Mouse (Mus musculus) hindbrain, embryonic 13.5 days (tissue): ENCODE data around the gene Zdhhc7. TPM values are rescaled to one million over a fixed set of nuclear protein-coding genes. Genes with fewer than 3 reads are reported as not detected.

Experiments used
- ATAC-seq: fragments of 200-750 bp; cut with Nextera tagmentation; 2 replicates; pipeline ENCODE4 v1.8.0; 2017; ENCODE audit warnings: moderate TSS enrichment; ENCODE audit not compliant: low FRiP score
- H3K27ac ChIP-seq: fragments of 300-500 bp; sonication (generic); 2 replicates; pipeline ENCODE4 v1.5.1; 2015; ENCODE audit warnings: inconsistent platforms, mild to moderate bottlenecking, moderate library complexity
- H3K27me3 ChIP-seq: fragments of 300-500 bp; sonication (generic); 2 replicates; pipeline ENCODE4 v1.6.1; 2015; ENCODE audit warnings: mild to moderate bottlenecking, inconsistent platforms
- H3K36me3 ChIP-seq: fragments of 300-500 bp; sonication (generic); 2 replicates; pipeline ENCODE4 v1.6.1; 2015; ENCODE audit warnings: mild to moderate bottlenecking, inconsistent platforms
- H3K4me1 ChIP-seq: fragments of 300-500 bp; sonication (generic); replicated peaks from 2 replicates; pipeline ENCODE4 v1.6.1; 2015; ENCODE audit warnings: inconsistent platforms
- H3K4me2 ChIP-seq: fragments of 300-500 bp; sonication (generic); 2 replicates; pipeline ENCODE4 v1.6.1; 2015; ENCODE audit warnings: inconsistent platforms, mild to moderate bottlenecking, moderate library complexity
- H3K4me3 ChIP-seq: fragments of 300-500 bp; sonication (generic); 2 replicates; pipeline ENCODE4 v1.5.1; 2015; ENCODE audit warnings: mild to moderate bottlenecking, inconsistent platforms
- H3K9ac ChIP-seq: fragments of 300-500 bp; sonication (generic); 2 replicates; pipeline ENCODE4 v1.6.1; 2015; ENCODE audit warnings: mild to moderate bottlenecking, inconsistent platforms
- H3K9me3 ChIP-seq: fragments of 300-500 bp; sonication (generic); 2 replicates; pipeline ENCODE4 v1.6.1; 2016; ENCODE audit warnings: inconsistent platforms
- WGBS: fragments of 180-500 bp; shearing (Covaris S2); methylation state at CpG from one replicate; pipeline ENCODE4 v1.1.7; 2015; 5-methylcytosine and 5-hydroxymethylcytosine counted together
- polyA plus RNA-seq: library from polyadenylated mRNA; unstranded; fragments of >200 nt; fragmentation: Nextera tagmentation; extraction: Ambion mirVana; gene quantifications from 2 replicates; pipeline ENCODE4 v1.2.1, GENCODE M21; 2015

Gene Zdhhc7
- polyA plus RNA-seq, result 27.9 and 29.3 TPM in 2 replicates

DNA sequence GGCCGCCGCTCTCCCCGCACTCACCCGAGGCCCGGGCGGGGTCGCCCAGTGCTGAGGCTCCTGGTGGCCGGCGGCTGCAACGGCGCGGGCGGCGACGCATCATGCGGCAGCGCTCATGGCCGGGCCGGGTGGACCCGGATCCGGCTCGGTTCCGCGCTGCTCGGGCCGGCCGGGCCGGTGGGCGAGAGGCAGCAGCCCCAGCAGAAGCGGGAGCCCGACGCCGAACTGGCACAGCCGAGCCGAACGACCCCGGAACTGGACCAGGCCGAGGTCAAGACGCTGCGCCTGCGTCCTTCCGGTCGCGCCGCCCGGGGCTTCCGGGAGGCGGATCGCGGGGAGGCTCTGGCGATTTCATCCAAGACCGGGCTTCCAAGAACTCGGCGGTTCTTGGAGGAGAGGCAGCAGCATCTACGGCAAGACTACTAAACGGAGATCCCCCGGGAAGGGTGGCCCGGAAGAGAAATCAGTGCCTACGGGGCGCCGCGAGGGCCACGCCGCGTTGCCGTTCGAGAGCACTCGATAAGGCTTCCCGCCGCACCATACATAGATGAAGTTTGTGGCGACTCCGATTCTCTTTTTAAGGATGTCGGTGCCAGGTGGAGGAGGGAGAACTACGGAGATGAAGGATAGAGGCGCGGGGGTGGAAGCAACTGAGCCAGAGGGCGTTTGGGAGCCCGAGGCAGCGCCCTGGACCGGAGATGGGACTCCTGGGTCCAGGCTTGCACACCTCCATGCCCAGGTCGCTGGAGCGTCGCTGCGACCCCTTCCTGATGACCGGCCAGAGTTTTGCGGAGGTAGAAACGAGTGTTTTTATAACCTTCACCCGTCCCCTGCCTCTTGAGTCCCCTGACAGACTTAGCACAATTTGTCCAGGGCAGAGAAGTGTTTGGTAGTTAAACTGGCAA lies at the start of gene Zdhhc7:
Gene Zdhhc7 (minus strand): TSS at position 415 of the 905 bp plus-strand sequence.
- Histone ChIP-seq H3K4me1 (peaks cover 47% of the 10 kb centered on the region), H3K4me2 (peak within 1 kb of the TSS; percentile 94), H3K9me3 (no peaks in the 10 kb centered on the region), H3K27ac (peak within 1 kb of the TSS; percentile 94), H3K4me3 (peak within 1 kb of the TSS; percentile 97), H3K9ac (peak within 1 kb of the TSS; percentile 96), H3K27me3 (no peaks in the 10 kb centered on the region), H3K36me3 (peaks cover 2% of the 10 kb centered on the region; the same call in 1 of the 2 replicates)
- peak; percentile 86 for ATAC-seq
- 0% methylated on average over 86 of the region's 88 CpGs for WGBS

- H3K4me1 ChIP-seq, result peaks cover 16% of the 10 kb centered on the region
- no peak for ATAC-seq
- H3K36me3 ChIP-seq, result peaks cover 49% of the 10 kb centered on the region
- H3K4me2 ChIP-seq, result no peak overlapping the region
- no peaks in the 10 kb centered on the region for H3K27me3 ChIP-seq
- H3K4me3 ChIP-seq, result no peak overlapping the region
- 71% methylated on average over 12 of the region's 12 CpGs for WGBS
- H3K9me3 ChIP-seq, result no peaks in the 10 kb centered on the region
- no peak overlapping the region for H3K27ac ChIP-seq
- no peak overlapping the region for H3K9ac ChIP-seq
Measured at GRCm38 (mm10) chr8:120150028-120150427, 48.7 kb upstream of the Zdhhc7 start.

- Histone ChIP-seq H3K4me3 (no peak overlapping the region), H3K36me3 (peaks cover 18% of the 10 kb centered on the region), H3K9me3 (no peaks in the 10 kb centered on the region), H3K9ac (no peak overlapping the region), H3K4me1 (peaks cover 18% of the 10 kb centered on the region), H3K4me2 (no peak overlapping the region), H3K27me3 (no peaks in the 10 kb centered on the region), H3K27ac (no peak overlapping the region)
- no peak for ATAC-seq
- WGBS, result 86% methylated on average over 1 of the region's 1 CpGs
Measured at GRCm38 (mm10) chr8:120146051-120146450, 44.8 kb upstream of the Zdhhc7 start.

DNA sequence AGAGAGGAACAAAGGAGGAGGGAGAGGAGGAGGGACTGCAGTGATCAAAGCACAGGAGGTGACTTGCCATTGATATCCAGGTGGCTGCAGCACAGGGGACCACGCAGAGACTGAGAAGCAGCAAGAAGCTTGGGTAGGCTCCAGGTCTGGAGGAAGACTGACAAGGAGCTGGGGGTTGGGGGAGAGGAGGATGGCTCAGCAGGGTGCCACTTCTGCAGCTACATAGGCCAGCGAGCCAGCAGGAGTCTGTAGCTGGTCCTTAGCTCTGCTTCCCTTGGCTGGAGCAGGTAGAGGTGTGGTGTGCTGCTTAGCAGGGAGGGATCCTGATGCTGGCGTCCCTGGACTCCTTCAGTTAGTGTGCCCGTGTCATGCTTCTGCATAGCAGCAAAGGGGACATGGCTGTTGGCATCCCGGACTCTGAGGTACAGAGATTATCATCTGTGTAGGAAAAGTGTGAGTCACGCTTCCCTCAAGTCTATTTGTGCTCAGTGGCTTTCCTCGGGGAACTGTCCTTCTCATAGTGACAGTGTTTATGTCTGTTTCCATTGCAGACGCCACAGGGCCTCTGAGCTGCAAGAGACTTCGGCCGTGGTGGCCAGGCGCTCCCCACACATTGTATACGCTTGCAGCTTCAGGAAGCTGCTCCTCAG lies 43.5 kb upstream of the Zdhhc7 start:
- Histone ChIP-seq H3K9ac (peak overlapping the region; percentile 40; the same call in 1 of the 2 replicates), H3K4me3 (no peak overlapping the region), H3K4me1 (peaks cover 18% of the 10 kb centered on the region), H3K36me3 (peaks cover 14% of the 10 kb centered on the region; the same call in 1 of the 2 replicates), H3K27me3 (no peaks in the 10 kb centered on the region), H3K9me3 (no peaks in the 10 kb centered on the region), H3K4me2 (no peak overlapping the region), H3K27ac (peak overlapping the region; percentile 81)
- WGBS, result 54% methylated on average over 12 of the region's 12 CpGs
- ATAC-seq, result peak; percentile 46; the same call in 1 of the 2 replicates

- no peaks in the 10 kb centered on the region for H3K9me3 ChIP-seq
- 59% methylated on average over 15 of the region's 15 CpGs for WGBS
- peak overlapping the region; percentile 40; the same call in 1 of the 2 replicates for H3K9ac ChIP-seq
- H3K4me1 ChIP-seq, result peaks cover 18% of the 10 kb centered on the region
- ATAC-seq, result peak; percentile 63
- H3K4me3 ChIP-seq, result no peak overlapping the region
- no peaks in the 10 kb centered on the region for H3K27me3 ChIP-seq
- no peak overlapping the region for H3K4me2 ChIP-seq
- peaks cover 14% of the 10 kb centered on the region; the same call in 1 of the 2 replicates for H3K36me3 ChIP-seq
- peak overlapping the region; percentile 81 for H3K27ac ChIP-seq
Measured at GRCm38 (mm10) chr8:120143911-120144651, 42.8 kb upstream of the Zdhhc7 start.

DNA sequence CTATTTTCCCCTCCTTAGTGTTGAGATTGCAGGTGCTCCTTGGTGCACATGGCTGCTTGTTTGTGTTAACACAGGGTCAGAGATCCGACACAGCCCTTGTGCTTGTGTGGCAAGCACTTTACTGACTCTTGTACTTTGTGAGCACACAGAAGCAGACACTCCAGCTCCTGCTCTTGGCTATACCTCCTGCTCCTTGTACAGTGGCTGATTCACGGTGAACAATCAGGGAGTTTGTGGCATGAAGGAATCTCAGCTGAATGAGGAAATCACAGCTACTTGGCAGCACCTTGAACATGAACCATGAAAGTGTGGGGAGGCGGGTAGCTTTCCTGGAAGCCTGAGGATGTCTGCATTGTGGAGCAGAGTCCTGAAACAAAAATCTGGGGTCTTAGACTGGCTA lies 39.5 kb upstream of the Zdhhc7 start:
- H3K4me1 ChIP-seq, result peaks cover 23% of the 10 kb centered on the region
- no peak overlapping the region for H3K9ac ChIP-seq
- no peaks in the 10 kb centered on the region for H3K9me3 ChIP-seq
- H3K27ac ChIP-seq, result no peak overlapping the region
- H3K27me3 ChIP-seq, result no peaks in the 10 kb centered on the region
- no peak overlapping the region for H3K4me2 ChIP-seq
- H3K4me3 ChIP-seq, result no peak overlapping the region
- peaks cover 4% of the 10 kb centered on the region; the same call in 1 of the 2 replicates for H3K36me3 ChIP-seq
- 76% methylated on average over 3 of the region's 3 CpGs for WGBS
- no peak for ATAC-seq

DNA sequence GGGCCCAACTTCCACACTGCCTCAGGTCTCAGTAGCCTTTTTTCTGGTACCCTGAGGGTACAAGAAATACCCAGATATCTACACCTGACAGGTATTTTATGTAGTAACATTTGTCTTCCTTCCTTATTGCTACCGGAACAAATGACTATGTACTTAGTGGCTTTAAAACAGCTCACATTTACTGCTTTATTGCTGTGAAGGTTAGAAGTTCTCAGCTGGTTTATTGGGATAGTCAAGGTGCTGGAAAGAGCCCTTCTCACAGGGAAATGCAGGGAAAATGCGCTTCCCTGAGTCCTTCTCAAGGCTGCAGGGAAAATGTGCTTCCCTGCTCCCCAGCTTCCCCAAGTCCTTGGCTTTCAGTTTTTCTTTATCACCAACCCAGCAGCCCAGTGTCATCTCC lies 37.7 kb upstream of the Zdhhc7 start:
- H3K9me3 ChIP-seq, result no peaks in the 10 kb centered on the region
- peaks cover 11% of the 10 kb centered on the region for H3K4me1 ChIP-seq
- H3K27me3 ChIP-seq, result no peaks in the 10 kb centered on the region
- no peak overlapping the region for H3K9ac ChIP-seq
- no peak overlapping the region for H3K4me3 ChIP-seq
- H3K4me2 ChIP-seq, result no peak overlapping the region
- H3K27ac ChIP-seq, result no peak overlapping the region
- ATAC-seq, result no peak
- WGBS, result 93% methylated on average over 2 of the region's 2 CpGs
- no peaks in the 10 kb centered on the region for H3K36me3 ChIP-seq

DNA sequence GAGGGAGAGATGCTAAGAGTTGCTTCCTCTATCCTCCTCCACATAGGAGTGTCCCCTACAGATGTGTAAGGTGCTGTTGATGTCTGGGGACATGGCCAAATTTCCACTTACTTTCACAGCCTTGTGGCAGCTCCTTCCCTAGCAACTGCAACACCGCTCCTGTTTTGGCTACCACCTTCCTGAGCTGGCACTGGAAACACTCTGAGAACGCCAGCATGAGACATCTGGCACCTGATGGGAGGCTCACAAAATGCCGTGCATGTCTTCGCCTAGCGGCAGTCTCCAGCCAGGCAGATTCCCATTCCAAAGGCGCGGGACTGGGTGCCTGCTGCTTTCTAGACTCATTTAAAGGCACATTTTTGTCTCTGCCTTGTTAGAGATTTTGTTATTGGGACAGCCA lies 35.3 kb upstream of the Zdhhc7 start:
- H3K4me2 ChIP-seq, result no peak overlapping the region
- no peak overlapping the region for H3K27ac ChIP-seq
- 61% methylated on average over 7 of the region's 7 CpGs for WGBS
- no peak overlapping the region for H3K4me3 ChIP-seq
- H3K36me3 ChIP-seq, result no peaks in the 10 kb centered on the region
- no peak overlapping the region for H3K9ac ChIP-seq
- no peak for ATAC-seq
- H3K9me3 ChIP-seq, result no peaks in the 10 kb centered on the region
- H3K27me3 ChIP-seq, result no peaks in the 10 kb centered on the region
- H3K4me1 ChIP-seq, result 0 out of 2 replicates have a peak, but pooled peaks cover 5% of the 10 kb centered on the region

- Histone ChIP-seq H3K4me2 (no peak overlapping the region), H3K9me3 (no peaks in the 10 kb centered on the region), H3K27me3 (no peaks in the 10 kb centered on the region), H3K4me1 (0 out of 2 replicates have a peak, but pooled peaks cover 5% of the 10 kb centered on the region), H3K9ac (no peak overlapping the region), H3K4me3 (no peak overlapping the region), H3K36me3 (no peaks in the 10 kb centered on the region), H3K27ac (no peak overlapping the region)
- WGBS, result 93% methylated on average over 7 of the region's 7 CpGs
- ATAC-seq, result no peak
Measured at GRCm38 (mm10) chr8:120135687-120136086, 34.4 kb upstream of the Zdhhc7 start.

DNA sequence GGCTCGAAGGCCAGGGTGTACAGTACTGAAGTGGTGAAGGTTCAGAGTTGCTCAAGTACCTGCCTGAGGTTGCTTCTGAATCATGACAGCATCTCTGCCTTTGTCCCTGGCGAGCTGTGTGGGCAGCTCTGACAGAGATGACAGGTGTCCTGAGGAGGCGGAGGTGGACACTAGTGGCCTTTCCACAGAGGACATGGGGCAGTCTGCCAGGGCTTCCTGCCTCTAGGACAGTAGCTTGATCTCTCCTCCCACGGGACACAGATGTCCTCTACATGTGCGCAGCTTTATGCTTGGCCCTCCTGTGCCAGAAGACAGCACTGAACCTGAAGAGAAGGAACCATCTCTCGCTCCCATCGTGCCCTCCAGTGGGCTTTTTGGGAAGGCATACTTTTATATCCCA lies 31.9 kb upstream of the Zdhhc7 start:
- Histone ChIP-seq H3K4me1 (peaks cover 17% of the 10 kb centered on the region), H3K4me2 (no peak overlapping the region), H3K27ac (no peak overlapping the region), H3K9me3 (no peaks in the 10 kb centered on the region), H3K36me3 (no peaks in the 10 kb centered on the region), H3K27me3 (no peaks in the 10 kb centered on the region), H3K9ac (no peak overlapping the region), H3K4me3 (no peak overlapping the region)
- no peak for ATAC-seq
- WGBS, result 89% methylated on average over 7 of the region's 7 CpGs

- Histone ChIP-seq H3K36me3 (no peaks in the 10 kb centered on the region), H3K4me1 (peaks cover 29% of the 10 kb centered on the region), H3K9me3 (no peaks in the 10 kb centered on the region), H3K4me3 (no peak overlapping the region), H3K27me3 (no peaks in the 10 kb centered on the region), H3K9ac (no peak overlapping the region), H3K27ac (no peak overlapping the region), H3K4me2 (no peak overlapping the region)
- ATAC-seq, result no peak
- 88% methylated on average over 8 of the region's 8 CpGs for WGBS
Measured at GRCm38 (mm10) chr8:120131158-120131557, 29.9 kb upstream of the Zdhhc7 start.

- H3K4me1 ChIP-seq, result peaks cover 44% of the 10 kb centered on the region
- no peaks in the 10 kb centered on the region for H3K36me3 ChIP-seq
- 45% methylated on average over 4 of the region's 4 CpGs for WGBS
- no peak overlapping the region for H3K4me2 ChIP-seq
- no peak overlapping the region for H3K4me3 ChIP-seq
- peak overlapping the region; percentile 13; the same call in 1 of the 2 replicates for H3K9ac ChIP-seq
- peak overlapping the region; percentile 9; the same call in 1 of the 2 replicates for H3K27ac ChIP-seq
- no peak for ATAC-seq
- no peaks in the 10 kb centered on the region for H3K27me3 ChIP-seq
- H3K9me3 ChIP-seq, result no peaks in the 10 kb centered on the region
Measured at GRCm38 (mm10) chr8:120129547-120129946, 28.3 kb upstream of the Zdhhc7 start.
